Mouse (Mus musculus): ENCODE data around the gene Xrcc6.

Gene Xrcc6

GRCm38 (mm10) chr15:82085606-82086005, 98.0 kb downstream of the Xrcc6 start:
- DNase-seq (ENCODE audit: low spot score): no peak

GRCm38 (mm10) chr15:82086131-82086530, 98.5 kb downstream of the Xrcc6 start:
- DNase-seq (ENCODE audit: low spot score): no peak

GRCm38 (mm10) chr15:82087266-82087665, 99.6 kb downstream of the Xrcc6 start:
- no peak for DNase-seq (ENCODE audit: low spot score)
